Mouse (Mus musculus): ENCODE results near the gene Sytl2. TPM values are rescaled to one million over a fixed set of nuclear protein-coding genes. Genes with fewer than 3 reads are reported as not detected.

Gene Sytl2
- polyA plus RNA-seq, 1 experiment from 2014 or later = 7.1 TPM

DNA sequence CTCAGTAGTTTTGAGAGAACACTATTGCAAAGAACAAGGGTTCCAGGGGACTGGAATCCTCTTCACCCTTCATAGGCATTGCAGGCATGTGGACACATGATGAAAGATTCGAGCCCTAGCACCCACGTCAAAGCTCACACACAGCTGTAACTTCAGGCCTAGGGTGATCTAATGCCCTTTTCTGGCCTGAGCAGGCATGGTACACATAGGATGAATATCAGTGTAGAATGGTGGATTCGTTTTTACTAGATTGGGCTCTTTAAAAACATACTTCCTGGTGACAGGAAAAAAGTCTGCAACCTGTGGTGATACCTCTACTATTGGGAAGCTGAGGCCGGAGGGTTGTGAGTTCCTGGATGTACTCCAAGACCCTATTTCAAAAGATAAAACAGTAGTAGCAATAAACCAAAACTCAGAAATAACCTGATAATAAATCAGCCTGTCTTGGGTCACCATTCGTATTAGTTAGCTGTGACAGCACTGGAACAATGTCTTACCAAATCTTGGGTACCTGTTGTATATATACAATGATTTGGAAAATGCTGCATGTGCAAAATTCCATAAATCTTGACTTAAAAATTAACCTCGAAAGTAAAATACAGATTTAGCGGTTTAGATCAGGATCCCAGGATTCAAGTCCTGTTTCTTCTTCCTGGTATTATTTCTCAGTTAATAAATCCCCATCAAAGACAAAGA lies 154.2 kb downstream of the Sytl2 start:
- peak overlapping the region; percentile 72 for H3K4me2 ChIP-seq (ENCODE audit: low read length)
- H3K27me3 ChIP-seq (ENCODE audit: control insufficient read depth, insufficient read depth, low read length) = no peaks in the 10 kb centered on the region
- no peaks in the 10 kb centered on the region for H3K9me3 ChIP-seq (ENCODE audit: control insufficient read depth, low read length)
- peak overlapping the region; percentile 89 for H3K27ac ChIP-seq (replicated peaks; ENCODE audit: low read depth, low read length)
- ATAC-seq (ENCODE audit: low FRiP score, low TSS enrichment) = no peak
- 40% methylated on average over 7 of the region's 7 CpGs for WGBS
- H3K36me3 ChIP-seq (ENCODE audit: control insufficient read depth, insufficient read depth, low read length) = peaks cover 33% of the 10 kb centered on the region
- H3K4me3 ChIP-seq (replicated peaks; ENCODE audit: low read depth, low read length) = peak overlapping the region; percentile 75
- peak overlapping the region; percentile 79 for H3K9ac ChIP-seq (replicated peaks; ENCODE audit: low read length)
- peaks cover 11% of the 10 kb centered on the region for H3K4me1 ChIP-seq (ENCODE audit: control insufficient read depth, insufficient read depth, low read length)
- DNase-seq = peak; percentile 11

DNA sequence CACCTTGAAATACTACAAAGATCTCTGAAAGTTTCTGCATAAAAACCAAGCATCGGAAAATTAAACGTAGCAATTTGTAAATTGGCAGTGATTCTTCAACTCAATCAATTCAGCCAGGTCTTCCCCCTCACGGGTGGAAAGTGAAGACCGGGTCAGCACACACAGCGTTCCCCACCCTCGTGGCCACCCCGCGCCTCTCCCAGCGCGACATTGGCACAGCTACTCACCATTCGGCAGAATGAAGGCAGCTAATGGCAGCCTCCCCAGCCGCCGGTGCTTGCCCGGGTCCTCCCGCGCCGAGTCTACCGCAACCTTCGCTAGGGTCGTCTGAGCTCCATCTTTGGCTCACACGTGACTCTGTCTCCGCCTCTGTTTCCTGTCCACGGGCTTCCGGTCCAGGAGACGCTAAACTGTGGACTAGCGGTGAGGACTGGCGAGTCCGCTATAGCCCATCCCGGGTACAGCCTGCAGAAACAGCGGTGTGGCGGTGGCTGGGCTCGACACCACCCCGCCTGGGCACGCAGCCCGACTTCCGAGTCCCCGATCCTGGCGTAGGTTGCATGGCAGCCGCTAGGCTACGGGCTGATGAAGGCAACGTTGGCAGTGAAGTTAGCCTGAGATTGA lies 154.9 kb downstream of the Sytl2 start, which contains the start of gene Tmem126a:
Tmem126a (minus strand) TSS at position 385 of the 624 bp plus-strand sequence.
- Histone ChIP-seq H3K27ac (replicated peaks; ENCODE audit: low read depth, low read length) (peak within 1 kb of the TSS; percentile 89), H3K4me3 (replicated peaks; ENCODE audit: low read depth, low read length) (peak within 1 kb of the TSS; percentile 75), H3K4me2 (ENCODE audit: low read length) (peak within 1 kb of the TSS; percentile 72), H3K9me3 (ENCODE audit: control insufficient read depth, low read length) (no peaks in the 10 kb centered on the region), H3K9ac (replicated peaks; ENCODE audit: low read length) (peak within 1 kb of the TSS; percentile 79), H3K4me1 (ENCODE audit: control insufficient read depth, insufficient read depth, low read length) (peaks cover 11% of the 10 kb centered on the region), H3K27me3 (ENCODE audit: control insufficient read depth, insufficient read depth, low read length) (no peaks in the 10 kb centered on the region), H3K36me3 (ENCODE audit: control insufficient read depth, insufficient read depth, low read length) (peaks cover 26% of the 10 kb centered on the region)
- DNase-seq (peak; percentile 93), ATAC-seq (ENCODE audit: low FRiP score, low TSS enrichment) (peak; percentile 97)
- WGBS = under 1% methylated on average over 41 of the region's 41 CpGs

DNA sequence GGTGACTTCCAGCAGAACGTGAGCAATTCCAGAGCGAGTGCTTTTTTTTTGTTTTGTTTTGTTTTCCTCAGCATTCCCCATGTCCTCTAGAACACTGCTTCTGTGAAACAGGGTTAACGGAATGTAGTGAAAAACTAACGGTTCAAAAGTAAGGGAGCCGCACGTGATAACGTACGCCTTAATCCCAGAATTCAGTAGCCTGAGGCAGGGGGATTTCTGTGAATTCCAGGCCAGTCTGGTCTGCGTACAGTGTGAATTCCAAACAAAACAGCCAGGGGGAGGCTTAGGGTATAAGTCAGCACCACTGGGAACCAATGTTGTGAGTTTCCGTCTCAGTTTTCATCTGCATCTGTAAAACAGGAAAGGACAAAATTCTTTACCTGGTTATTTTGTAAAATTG lies 155.5 kb downstream of the Sytl2 start:
- Histone ChIP-seq H3K9me3 (ENCODE audit: control insufficient read depth, low read length) (no peaks in the 10 kb centered on the region), H3K36me3 (ENCODE audit: control insufficient read depth, insufficient read depth, low read length) (peaks cover 22% of the 10 kb centered on the region), H3K4me3 (replicated peaks; ENCODE audit: low read depth, low read length) (peak overlapping the region; percentile 75), H3K4me2 (ENCODE audit: low read length) (peak overlapping the region; percentile 72), H3K9ac (replicated peaks; ENCODE audit: low read length) (peak overlapping the region; percentile 79), H3K27me3 (ENCODE audit: control insufficient read depth, insufficient read depth, low read length) (no peaks in the 10 kb centered on the region), H3K27ac (replicated peaks; ENCODE audit: low read depth, low read length) (peak overlapping the region; percentile 89), H3K4me1 (ENCODE audit: control insufficient read depth, insufficient read depth, low read length) (peaks cover 11% of the 10 kb centered on the region)
- WGBS = 13% methylated on average over 10 of the region's 10 CpGs
- ATAC-seq (ENCODE audit: low FRiP score, low TSS enrichment) = peak; percentile 78
- DNase-seq = peak; percentile 74

Other genes with a start within 250 kb of the Sytl2 start
- gene Picalm, start 172.0 kb upstream of the Sytl2 start, polyA plus RNA-seq (2014; fragmentation: Nextera tagmentation; extraction: Ambion mirVana) = 53.0 and 56.3 TPM in 2 replicates
- not detected in 2 replicates for gene Ccdc83, start 36.5 kb upstream of the Sytl2 start, polyA plus RNA-seq (2014; fragmentation: Nextera tagmentation; extraction: Ambion mirVana)
- 2.7 TPM in 2 replicates for gene Ccdc89, start 124.3 kb downstream of the Sytl2 start, polyA plus RNA-seq (2014; fragmentation: Nextera tagmentation; extraction: Ambion mirVana)
- gene Crebzf, start 140.5 kb downstream of the Sytl2 start, polyA plus RNA-seq (2014; fragmentation: Nextera tagmentation; extraction: Ambion mirVana) = 54.8 and 57.3 TPM in 2 replicates
- gene Tmem126a, start 155.0 kb downstream of the Sytl2 start, polyA plus RNA-seq (2014; fragmentation: Nextera tagmentation; extraction: Ambion mirVana) = 125 and 132 TPM in 2 replicates
- gene Tmem126b, start 173.7 kb downstream of the Sytl2 start, polyA plus RNA-seq (2014; fragmentation: Nextera tagmentation; extraction: Ambion mirVana) = 34.7 and 45.0 TPM in 2 replicates
- 19.3 and 32.7 TPM in 2 replicates for gene Dlg2, start 174.4 kb downstream of the Sytl2 start, polyA plus RNA-seq (2014; fragmentation: Nextera tagmentation; extraction: Ambion mirVana)